Mouse (Mus musculus) limb, embryonic 12.5 days (tissue): Measurements from ENCODE around the gene Blvra. TPM values are rescaled to one million over a fixed set of nuclear protein-coding genes. Genes with fewer than 3 reads are reported as not detected.
"Not testable (repeated sequence)": the region's sequence is repeated elsewhere in the genome, so short reads cannot be mapped to it uniquely, and the experiment has no call there.

ENCODE experiments used
- ATAC-seq: fragments of 200-750 bp; cut with Nextera tagmentation; 2 replicates; pipeline ENCODE4 v1.8.0; 2017; ENCODE audit warnings: low read depth, moderate TSS enrichment; ENCODE audit not compliant: insufficient number of reproducible peaks, insufficient read depth, low FRiP score, low TSS enrichment
- H3K27ac ChIP-seq: fragments of 300-500 bp; sonication (generic); 2 replicates; pipeline ENCODE4 v1.5.1; 2016; ENCODE audit warnings: mild to moderate bottlenecking, moderate library complexity
- H3K27me3 ChIP-seq: fragments of 300-500 bp; sonication (generic); 2 replicates; pipeline ENCODE4 v1.6.1; 2016; ENCODE audit warnings: mild to moderate bottlenecking, moderate library complexity
- H3K36me3 ChIP-seq: fragments of 300-500 bp; sonication (generic); 2 replicates; pipeline ENCODE4 v1.6.1; 2016; ENCODE audit warnings: mild to moderate bottlenecking, moderate library complexity
- H3K4me1 ChIP-seq: fragments of 300-500 bp; sonication (generic); replicated peaks from 2 replicates; pipeline ENCODE4 v1.6.1; 2016
- H3K4me2 ChIP-seq: fragments of 300-500 bp; sonication (generic); 2 replicates; pipeline ENCODE4 v1.6.1; 2016; ENCODE audit warnings: mild to moderate bottlenecking, moderate library complexity
- H3K4me3 ChIP-seq: fragments of 300-500 bp; sonication (generic); replicated peaks from 2 replicates; pipeline ENCODE4 v1.5.1; 2016; ENCODE audit warnings: mild to moderate bottlenecking
- H3K9ac ChIP-seq: fragments of 300-500 bp; sonication (generic); replicated peaks from 2 replicates; pipeline ENCODE4 v1.6.1; 2016; ENCODE audit warnings: mild to moderate bottlenecking, moderate library complexity
- H3K9me3 ChIP-seq: fragments of 300-500 bp; sonication (generic); 2 replicates; pipeline ENCODE4 v1.6.1; 2016; ENCODE audit warnings: mild to moderate bottlenecking, moderate library complexity
- WGBS: fragments of 180-500 bp; shearing (Covaris S2); methylation state at CpG from one replicate; pipeline ENCODE4 v1.1.7; 2016; 5-methylcytosine and 5-hydroxymethylcytosine counted together
- polyA plus RNA-seq: library from polyadenylated mRNA; unstranded; fragments of >200 nt; fragmentation: Nextera tagmentation; extraction: Ambion mirVana; gene quantifications from 2 replicates; pipeline ENCODE4 v1.2.1, GENCODE M21; 2016

The Blvra gene
- polyA plus RNA-seq, 1 experiment from 2014 or later: 35.6 TPM

- Histone ChIP-seq H3K4me2 (no peak overlapping the region), H3K4me1 (no peaks in the 10 kb centered on the region), H3K9me3 (no peaks in the 10 kb centered on the region), H3K9ac (no peak overlapping the region), H3K27me3 (no peaks in the 10 kb centered on the region), H3K36me3 (peaks cover 6% of the 10 kb centered on the region; the same call in 1 of the 2 replicates), H3K4me3 (no peak overlapping the region), H3K27ac (no peak overlapping the region)
- WGBS: 91% methylated on average over 11 of the region's 11 CpGs
- ATAC-seq: no peak
Observed at GRCm38 (mm10) chr2:127080591-127081218, 10.2 kb downstream of the Blvra start.

GRCm38 (mm10) chr2:127086235-127086634, 15.8 kb downstream of the Blvra start:
- Histone ChIP-seq H3K4me3 (no peak overlapping the region), H3K36me3 (peaks cover 7% of the 10 kb centered on the region), H3K9me3 (no peaks in the 10 kb centered on the region), H3K27ac (no peak overlapping the region), H3K4me1 (no peaks in the 10 kb centered on the region), H3K9ac (no peak overlapping the region), H3K27me3 (no peaks in the 10 kb centered on the region), H3K4me2 (no peak overlapping the region)
- 93% methylated on average over 5 of the region's 5 CpGs for WGBS
- ATAC-seq: no peak

GRCm38 (mm10) chr2:127090151-127090550, 19.7 kb downstream of the Blvra start:
- H3K27ac ChIP-seq, H3K4me1 ChIP-seq, H3K9me3 ChIP-seq, H3K27me3 ChIP-seq, H3K4me3 ChIP-seq, H3K36me3 ChIP-seq, H3K9ac ChIP-seq, ATAC-seq, H3K4me2 ChIP-seq: not testable (repeated sequence)

GRCm38 (mm10) chr2:127092000-127092399, 21.5 kb downstream of the Blvra start:
- Histone ChIP-seq H3K4me2 (no peak overlapping the region), H3K9ac (no peak overlapping the region), H3K36me3 (peaks cover 4% of the 10 kb centered on the region; the same call in 1 of the 2 replicates), H3K27me3 (no peaks in the 10 kb centered on the region), H3K9me3 (no peaks in the 10 kb centered on the region), H3K4me1 (no peaks in the 10 kb centered on the region), H3K27ac (no peak overlapping the region), H3K4me3 (no peak overlapping the region)
- ATAC-seq: no peak
- WGBS: 73% methylated on average over 8 of the region's 8 CpGs

- Histone ChIP-seq H3K4me1 (no peaks in the 10 kb centered on the region), H3K4me2 (no peak overlapping the region), H3K36me3 (peaks cover 99% of the 10 kb centered on the region), H3K9me3 (no peaks in the 10 kb centered on the region), H3K9ac (no peak overlapping the region), H3K27ac (no peak overlapping the region), H3K4me3 (no peak overlapping the region), H3K27me3 (no peaks in the 10 kb centered on the region)
- 93% methylated on average over 4 of the region's 4 CpGs for WGBS
- no peak for ATAC-seq
Observed at GRCm38 (mm10) chr2:127108986-127109385, 38.5 kb downstream of the Blvra start.

- Histone ChIP-seq H3K36me3 (peaks cover 90% of the 10 kb centered on the region), H3K9me3 (no peaks in the 10 kb centered on the region), H3K4me3 (no peak overlapping the region), H3K9ac (no peak overlapping the region), H3K4me2 (no peak overlapping the region), H3K4me1 (no peaks in the 10 kb centered on the region), H3K27ac (no peak overlapping the region), H3K27me3 (no peaks in the 10 kb centered on the region)
- ATAC-seq: no peak
- 92% methylated on average over 8 of the region's 8 CpGs for WGBS
Observed at GRCm38 (mm10) chr2:127121591-127122235, 51.2 kb downstream of the Blvra start.

GRCm38 (mm10) chr2:127128926-127129325, 58.5 kb downstream of the Blvra start:
- Histone ChIP-seq H3K36me3 (peaks cover 41% of the 10 kb centered on the region), H3K27ac (no peak overlapping the region), H3K27me3 (no peaks in the 10 kb centered on the region), H3K9me3 (no peaks in the 10 kb centered on the region), H3K4me2 (no peak overlapping the region), H3K4me1 (peaks cover 19% of the 10 kb centered on the region), H3K4me3 (no peak overlapping the region), H3K9ac (0 out of 2 replicates have a peak overlapping the region, but pooled peaks have one; percentile 9)
- WGBS: 92% methylated on average over 5 of the region's 5 CpGs
- no peak for ATAC-seq

- 77% methylated on average over 8 of the region's 8 CpGs for WGBS
- 0 out of 2 replicates have a peak overlapping the region, but pooled peaks have one; percentile 80 for H3K4me3 ChIP-seq
Observed at GRCm38 (mm10) chr2:127131353-127131752, 60.9 kb downstream of the Blvra start.

GRCm38 (mm10) chr2:127133621-127134461, 63.4 kb downstream of the Blvra start, which contains the start of gene Ncaph:
Gene Ncaph, minus strand, starts transcription at chr2:127133954.
- WGBS: 2% methylated on average over 57 of the region's 57 CpGs
- Histone ChIP-seq H3K36me3 (no peaks in the 10 kb centered on the region), H3K4me3 (peak within 1 kb of the TSS; percentile 80), H3K27me3 (no peaks in the 10 kb centered on the region), H3K4me1 (peaks cover 42% of the 10 kb centered on the region), H3K9ac (peak within 1 kb of the TSS; percentile 73), H3K4me2 (peak within 1 kb of the TSS; percentile 74), H3K27ac (peak within 1 kb of the TSS; percentile 91), H3K9me3 (no peaks in the 10 kb centered on the region)
- ATAC-seq: peak; percentile 81

More at GRCm38 (mm10) chr2:127131353-127131752, 60.9 kb downstream of the Blvra start:
- no peak for ATAC-seq
- no peaks in the 10 kb centered on the region for H3K27me3 ChIP-seq
- H3K27ac ChIP-seq: no peak overlapping the region
- H3K36me3 ChIP-seq: peaks cover 17% of the 10 kb centered on the region
- H3K4me1 ChIP-seq: peaks cover 20% of the 10 kb centered on the region
- no peaks in the 10 kb centered on the region for H3K9me3 ChIP-seq
- no peak overlapping the region for H3K9ac ChIP-seq
- H3K4me2 ChIP-seq: peak overlapping the region; percentile 10; the same call in 1 of the 2 replicates

- WGBS: 50% methylated on average over 3 of the region's 3 CpGs
- Histone ChIP-seq H3K4me1 (peaks cover 42% of the 10 kb centered on the region), H3K36me3 (peaks cover 11% of the 10 kb centered on the region)
- H3K9ac ChIP-seq, ATAC-seq, H3K27ac ChIP-seq, H3K9me3 ChIP-seq, H3K4me3 ChIP-seq, H3K27me3 ChIP-seq, H3K4me2 ChIP-seq: not testable (repeated sequence)
Observed at GRCm38 (mm10) chr2:127135255-127135654, 64.8 kb downstream of the Blvra start.

GRCm38 (mm10) chr2:127136979-127137378, 66.5 kb downstream of the Blvra start:
- peak overlapping the region; percentile 13; the same call in 1 of the 2 replicates for H3K4me2 ChIP-seq
- H3K4me1 ChIP-seq: peaks cover 38% of the 10 kb centered on the region
- H3K4me3 ChIP-seq: no peak overlapping the region
- H3K36me3 ChIP-seq: peaks cover 26% of the 10 kb centered on the region
- H3K27ac ChIP-seq: peak overlapping the region; percentile 84
- peak; percentile 41; the same call in 1 of the 2 replicates for ATAC-seq
- H3K27me3 ChIP-seq: no peaks in the 10 kb centered on the region
- no peak overlapping the region for H3K9ac ChIP-seq
- no peaks in the 10 kb centered on the region for H3K9me3 ChIP-seq
- WGBS: 19% methylated on average over 5 of the region's 5 CpGs
